Mouse (Mus musculus): Measurements from ENCODE around the gene Dmgdh. TPM values are rescaled to one million over a fixed set of nuclear protein-coding genes. Genes with fewer than 3 reads are reported as not detected.
A peak's percentile ranks its signal among the peaks of the same experiment; 100 is the strongest.

The Dmgdh gene
- polyA plus RNA-seq, 1 experiment, result not detected

DNA sequence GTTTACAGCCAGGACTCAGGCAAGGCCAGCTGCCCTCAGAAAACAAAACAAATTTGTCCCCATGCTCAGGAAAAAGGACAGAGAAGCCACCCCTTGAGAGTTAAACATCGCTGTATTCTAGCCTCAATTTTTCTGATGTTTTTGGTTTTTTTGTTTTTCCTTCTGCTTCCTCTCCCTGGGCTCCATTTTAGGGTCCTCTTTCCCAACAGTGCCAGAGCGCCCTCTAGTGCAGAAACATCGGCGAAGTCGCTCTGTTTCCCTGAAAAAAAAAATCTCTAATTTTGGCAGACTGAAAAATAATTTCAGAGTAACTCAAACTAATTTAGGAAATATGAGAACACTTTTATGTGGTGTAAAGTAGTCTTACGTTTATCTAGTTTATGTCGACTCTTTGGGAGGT is 44.7 kb downstream of the Dmgdh start:
- no peak overlapping the region for H3K27ac ChIP-seq (ENCODE audit: insufficient read depth, low read length)
- TF ChIP-seq CTCF (IDR thresholded peaks at IDR 0.05; ENCODE audit: extremely low read depth, insufficient read depth, insufficient read length, insufficient replicate concordance), result peak; percentile 46; the same call in 1 of the 2 replicates
- TF ChIP-seq POLR2A (IDR thresholded peaks at IDR 0.05; ENCODE audit: low read depth, low read length), result no peak

DNA sequence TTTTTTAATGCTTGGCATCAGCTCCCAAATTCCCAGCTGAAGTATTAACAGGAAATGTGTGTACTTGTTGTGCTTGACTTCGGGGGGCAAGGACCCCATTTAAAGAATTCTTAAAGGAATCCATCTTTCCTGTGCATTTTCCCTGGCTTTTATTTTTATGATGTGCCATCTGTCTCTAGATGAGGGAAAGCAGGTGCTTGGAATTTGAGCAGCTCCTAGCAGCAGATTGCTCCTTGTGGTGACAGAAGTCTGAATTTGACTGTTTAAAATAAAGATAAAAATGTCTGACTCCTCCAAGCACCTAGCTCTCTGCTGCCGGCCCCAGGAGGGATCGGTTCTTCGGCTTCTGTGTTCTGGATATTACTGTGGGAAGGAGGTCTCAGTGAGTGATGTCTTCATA is 47.7 kb downstream of the Dmgdh start:
- no peaks in the 10 kb centered on the region for H3K27me3 ChIP-seq (ENCODE audit: control insufficient read depth, insufficient read depth, low read length)
- H3K36me3 ChIP-seq (ENCODE audit: control insufficient read depth, insufficient read depth, low read length), result no peaks in the 10 kb centered on the region
- no peak overlapping the region for H3K27ac ChIP-seq (ENCODE audit: insufficient read depth, low read length)
- TF ChIP-seq CTCF (IDR thresholded peaks at IDR 0.05; ENCODE audit: extremely low read depth, insufficient read depth, insufficient read length, insufficient replicate concordance) (no peak), POLR2A (IDR thresholded peaks at IDR 0.05; ENCODE audit: low read depth, low read length) (no peak)
- 85% methylated on average over 4 of the region's 4 CpGs for WGBS
- H3K4me3 ChIP-seq (ENCODE audit: extremely low read depth, insufficient read depth, insufficient read length), result no peak overlapping the region
- no peak for DNase-seq (ENCODE audit: low read depth in 1 of 2, low spot score in 2 of 2)
- H3K4me1 ChIP-seq (ENCODE audit: control insufficient read depth, insufficient read depth, insufficient read length), result no peaks in the 10 kb centered on the region

More for the DNA sequence above, 44.7 kb downstream of the Dmgdh start:
- H3K36me3 ChIP-seq (ENCODE audit: control insufficient read depth, insufficient read depth, low read length), result no peaks in the 10 kb centered on the region
- no peak overlapping the region for H3K4me3 ChIP-seq (ENCODE audit: extremely low read depth, insufficient read depth, insufficient read length)
- WGBS, result 4% methylated on average over 7 of the region's 7 CpGs
- DNase-seq (ENCODE audit: low read depth in 1 of 2, low spot score in 2 of 2), result peak in 1 of 2 experiments; percentile 16
- no peaks in the 10 kb centered on the region for H3K27me3 ChIP-seq (ENCODE audit: control insufficient read depth, insufficient read depth, low read length)
- H3K4me1 ChIP-seq (ENCODE audit: control insufficient read depth, insufficient read depth, insufficient read length), result no peaks in the 10 kb centered on the region

DNA sequence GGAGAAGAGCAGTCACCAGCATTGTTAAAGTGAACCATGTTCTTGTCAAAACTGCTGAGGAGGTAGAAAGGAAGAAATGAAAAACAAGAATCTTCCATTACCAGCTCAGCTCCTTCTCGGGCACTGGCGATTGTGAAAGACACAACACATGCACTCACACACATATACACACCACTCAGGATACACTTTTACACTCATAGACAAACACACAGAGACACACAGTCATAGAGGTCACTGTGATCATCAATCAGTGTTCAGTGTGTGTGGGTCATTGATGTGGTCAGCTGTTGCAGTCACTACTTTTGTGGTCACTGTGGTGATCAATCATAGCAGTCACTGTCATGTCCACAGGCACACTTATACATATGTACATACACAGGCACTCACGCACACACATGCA is 49.2 kb downstream of the Dmgdh start:
- WGBS, result 87% methylated on average over 3 of the region's 3 CpGs
- H3K36me3 ChIP-seq (ENCODE audit: control insufficient read depth, insufficient read depth, low read length), result no peaks in the 10 kb centered on the region

DNA sequence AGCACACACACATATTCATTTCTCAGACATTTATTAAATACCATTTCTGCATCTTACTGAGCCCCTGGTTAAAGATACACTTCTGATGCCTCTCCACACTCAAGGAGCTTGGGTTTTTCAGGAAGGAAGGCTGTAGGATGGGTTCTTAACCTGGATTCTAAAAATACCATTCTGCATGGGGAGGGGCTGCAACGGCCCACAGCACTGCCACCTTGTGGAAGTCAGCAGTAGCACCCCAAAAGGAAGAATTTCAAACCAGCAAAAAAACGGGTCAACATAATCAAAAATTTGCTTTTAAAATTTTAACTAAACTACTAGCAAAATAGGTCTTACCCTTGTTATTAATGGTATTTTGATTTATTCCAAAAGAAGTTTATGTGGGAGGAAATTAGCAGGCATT is 50.0 kb downstream of the Dmgdh start:
- no peak overlapping the region for H3K27ac ChIP-seq (ENCODE audit: insufficient read depth, low read length)
- H3K36me3 ChIP-seq (ENCODE audit: control insufficient read depth, insufficient read depth, low read length), result no peaks in the 10 kb centered on the region
- 10% methylated on average over 2 of the region's 2 CpGs for WGBS
- no peak overlapping the region for H3K4me3 ChIP-seq (ENCODE audit: extremely low read depth, insufficient read depth, insufficient read length)
- TF ChIP-seq CTCF (IDR thresholded peaks at IDR 0.05; ENCODE audit: extremely low read depth, insufficient read depth, insufficient read length, insufficient replicate concordance) (peak; percentile 48; the same call in 1 of the 2 replicates), POLR2A (IDR thresholded peaks at IDR 0.05; ENCODE audit: low read depth, low read length) (no peak)
- H3K27me3 ChIP-seq (ENCODE audit: control insufficient read depth, insufficient read depth, low read length), result no peaks in the 10 kb centered on the region
- DNase-seq (ENCODE audit: low read depth in 1 of 2, low spot score in 2 of 2), result no peak
- H3K4me1 ChIP-seq (ENCODE audit: control insufficient read depth, insufficient read depth, insufficient read length), result no peaks in the 10 kb centered on the region

More for the DNA sequence above, 49.2 kb downstream of the Dmgdh start:
- Histone ChIP-seq H3K27ac (ENCODE audit: insufficient read depth, low read length) (no peak overlapping the region), H3K4me1 (ENCODE audit: control insufficient read depth, insufficient read depth, insufficient read length) (no peaks in the 10 kb centered on the region), H3K4me3 (ENCODE audit: extremely low read depth, insufficient read depth, insufficient read length) (no peak overlapping the region), H3K27me3 (ENCODE audit: control insufficient read depth, insufficient read depth, low read length) (no peaks in the 10 kb centered on the region)
- TF ChIP-seq POLR2A (IDR thresholded peaks at IDR 0.05; ENCODE audit: low read depth, low read length) (no peak), CTCF (IDR thresholded peaks at IDR 0.05; ENCODE audit: extremely low read depth, insufficient read depth, insufficient read length, insufficient replicate concordance) (no peak)
- DNase-seq (ENCODE audit: low read depth in 1 of 2, low spot score in 2 of 2), result no peak

DNA sequence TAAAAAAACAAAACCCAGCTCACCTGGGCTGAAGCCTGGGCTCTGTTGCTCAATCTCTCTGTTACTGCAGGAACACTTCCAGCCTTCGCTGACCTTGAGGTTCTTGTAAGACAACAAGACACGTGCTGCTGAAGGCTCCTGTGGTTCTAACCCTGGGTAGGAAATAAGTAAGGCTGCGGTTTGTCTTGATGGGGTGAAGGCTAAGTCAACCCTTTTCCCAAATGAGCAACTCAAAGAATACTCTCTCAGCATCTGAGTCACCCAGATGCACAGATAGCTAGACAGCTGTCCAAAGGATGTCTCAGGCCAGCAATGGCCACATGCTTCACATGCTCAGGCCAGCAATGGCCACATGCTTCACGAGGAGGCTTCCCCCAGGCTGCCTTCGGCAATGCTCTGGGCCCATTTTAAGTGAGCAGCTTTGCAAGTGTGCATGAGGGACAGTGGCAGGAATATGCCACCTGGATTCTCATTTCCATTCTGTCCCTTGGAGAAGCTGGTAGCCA is 61.0 kb downstream of the Dmgdh start:
- no peaks in the 10 kb centered on the region for H3K36me3 ChIP-seq (ENCODE audit: control insufficient read depth, insufficient read depth, low read length)
- H3K4me1 ChIP-seq (ENCODE audit: control insufficient read depth, insufficient read depth, insufficient read length), result no peaks in the 10 kb centered on the region
- TF ChIP-seq POLR2A (IDR thresholded peaks at IDR 0.05; ENCODE audit: low read depth, low read length), result no peak
- TF ChIP-seq CTCF (IDR thresholded peaks at IDR 0.05; ENCODE audit: extremely low read depth, insufficient read depth, insufficient read length, insufficient replicate concordance), result no peak
- H3K4me3 ChIP-seq (ENCODE audit: extremely low read depth, insufficient read depth, insufficient read length), result no peak overlapping the region
- H3K27me3 ChIP-seq (ENCODE audit: control insufficient read depth, insufficient read depth, low read length), result no peaks in the 10 kb centered on the region
- WGBS, result 86% methylated on average over 5 of the region's 5 CpGs
- no peak overlapping the region for H3K27ac ChIP-seq (ENCODE audit: insufficient read depth, low read length)
- no peak for DNase-seq (ENCODE audit: low read depth in 1 of 2, low spot score in 2 of 2)

DNA sequence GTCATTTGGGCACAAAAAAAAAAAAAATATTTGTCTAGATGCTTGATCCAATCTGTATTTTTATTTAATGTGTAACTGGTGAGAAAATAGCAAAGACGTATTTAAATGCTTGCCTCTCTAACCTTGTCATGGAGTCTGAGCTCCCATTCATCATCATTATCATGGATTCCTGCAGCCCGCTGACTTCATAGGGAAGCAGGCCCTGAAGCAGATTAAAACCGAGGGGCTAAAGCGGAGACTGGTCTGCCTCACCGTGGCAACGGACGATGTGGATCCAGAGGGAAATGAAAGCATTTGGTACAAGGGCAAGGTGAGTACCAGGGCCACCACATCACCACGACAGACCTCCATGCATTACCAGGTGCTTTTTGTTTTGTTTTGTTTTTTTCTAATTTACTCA is 69.9 kb downstream of the Dmgdh start:
- 78% methylated on average over 8 of the region's 8 CpGs for WGBS
- Histone ChIP-seq H3K36me3 (ENCODE audit: control insufficient read depth, insufficient read depth, low read length) (no peaks in the 10 kb centered on the region), H3K4me1 (ENCODE audit: control insufficient read depth, insufficient read depth, insufficient read length) (no peaks in the 10 kb centered on the region), H3K4me3 (ENCODE audit: extremely low read depth, insufficient read depth, insufficient read length) (no peak overlapping the region), H3K27ac (ENCODE audit: insufficient read depth, low read length) (no peak overlapping the region), H3K27me3 (ENCODE audit: control insufficient read depth, insufficient read depth, low read length) (no peaks in the 10 kb centered on the region)
- TF ChIP-seq CTCF (IDR thresholded peaks at IDR 0.05; ENCODE audit: extremely low read depth, insufficient read depth, insufficient read length, insufficient replicate concordance) (no peak), POLR2A (IDR thresholded peaks at IDR 0.05; ENCODE audit: low read depth, low read length) (no peak)
- DNase-seq (ENCODE audit: low read depth in 1 of 2, low spot score in 2 of 2), result no peak

DNA sequence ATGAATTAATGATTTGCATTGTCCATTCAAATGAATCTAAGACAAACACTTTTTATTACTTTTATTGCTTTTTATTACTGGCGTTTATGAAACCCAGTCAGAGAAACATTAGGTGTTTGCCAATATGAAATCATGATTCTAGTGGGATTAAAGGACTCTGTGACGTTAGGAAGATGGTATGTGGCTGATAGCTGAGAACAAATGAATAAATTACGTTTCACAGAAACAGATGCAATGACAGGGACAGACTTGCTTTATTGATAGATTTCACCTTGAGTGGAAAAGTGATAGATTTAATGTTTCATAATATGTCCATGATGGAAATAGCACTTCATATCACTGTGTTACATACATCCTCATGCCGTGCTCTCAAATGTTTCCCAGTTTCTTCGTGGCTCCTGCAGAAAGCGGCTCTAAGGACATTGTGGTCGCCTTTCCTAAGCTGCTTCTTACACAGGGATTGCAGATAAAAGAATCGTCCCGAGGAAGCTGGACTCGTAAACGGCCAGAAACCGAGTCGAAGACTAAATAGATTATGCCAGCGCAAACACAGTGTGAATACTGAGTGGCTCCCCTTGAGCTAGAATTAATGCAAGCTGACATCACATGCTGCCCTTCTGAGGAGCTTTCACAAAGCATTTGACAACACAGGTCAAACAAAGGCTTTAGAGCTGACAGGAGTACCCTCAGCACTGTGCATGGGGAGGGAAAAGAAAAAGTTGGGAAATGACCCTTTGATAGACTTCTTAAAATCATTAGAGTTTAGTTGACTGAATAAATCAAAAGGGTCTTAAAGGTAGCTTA is 78.6 kb downstream of the Dmgdh start:
- no peak overlapping the region for H3K27ac ChIP-seq (ENCODE audit: insufficient read depth, low read length)
- DNase-seq (ENCODE audit: low read depth in 1 of 2, low spot score in 2 of 2), result no peak
- H3K27me3 ChIP-seq (ENCODE audit: control insufficient read depth, insufficient read depth, low read length), result no peaks in the 10 kb centered on the region
- TF ChIP-seq POLR2A (IDR thresholded peaks at IDR 0.05; ENCODE audit: low read depth, low read length), result no peak
- TF ChIP-seq CTCF (IDR thresholded peaks at IDR 0.05; ENCODE audit: extremely low read depth, insufficient read depth, insufficient read length, insufficient replicate concordance), result no peak
- no peaks in the 10 kb centered on the region for H3K36me3 ChIP-seq (ENCODE audit: control insufficient read depth, insufficient read depth, low read length)
- no peak overlapping the region for H3K4me3 ChIP-seq (ENCODE audit: extremely low read depth, insufficient read depth, insufficient read length)
- H3K4me1 ChIP-seq (ENCODE audit: control insufficient read depth, insufficient read depth, insufficient read length), result peaks cover 3% of the 10 kb centered on the region; the same call in 1 of the 2 replicates
- WGBS, result 94% methylated on average over 14 of the region's 14 CpGs
